Mouse (Mus musculus) forebrain, embryonic 13.5 days (tissue): ENCODE data around the gene Naglu. TPM values are rescaled to one million over a fixed set of nuclear protein-coding genes. Genes with fewer than 3 reads are reported as not detected.

Experiments
- ATAC-seq: fragments of 200-750 bp; cut with Nextera tagmentation; 2 replicates; pipeline ENCODE4 v1.8.0; 2017
- H3K27ac ChIP-seq: fragments of 300-500 bp; sonication (generic); 2 replicates; pipeline ENCODE4 v1.5.1; 2015; ENCODE audit warnings: inconsistent platforms, mild to moderate bottlenecking, moderate library complexity
- H3K27me3 ChIP-seq: fragments of 300-500 bp; sonication (generic); 2 replicates; pipeline ENCODE4 v1.6.1; 2015; ENCODE audit warnings: mild to moderate bottlenecking, inconsistent platforms
- H3K36me3 ChIP-seq: fragments of 300-500 bp; sonication (generic); 2 replicates; pipeline ENCODE4 v1.6.1; 2015; ENCODE audit warnings: mild to moderate bottlenecking, inconsistent platforms; ENCODE audit not compliant: poor library complexity, severe bottlenecking
- H3K4me1 ChIP-seq: fragments of 300-500 bp; sonication (generic); 2 replicates; pipeline ENCODE4 v1.6.1; 2015; ENCODE audit warnings: inconsistent platforms
- H3K4me2 ChIP-seq: fragments of 300-500 bp; sonication (generic); 2 replicates; pipeline ENCODE4 v1.6.1; 2015; ENCODE audit warnings: inconsistent platforms, mild to moderate bottlenecking, moderate library complexity
- H3K4me3 ChIP-seq: fragments of 300-500 bp; sonication (generic); 2 replicates; pipeline ENCODE4 v1.5.1; 2015; ENCODE audit warnings: mild to moderate bottlenecking, inconsistent platforms
- H3K9ac ChIP-seq: fragments of 300-500 bp; sonication (generic); 2 replicates; pipeline ENCODE4 v1.6.1; 2015; ENCODE audit warnings: mild to moderate bottlenecking, inconsistent platforms
- H3K9me3 ChIP-seq: fragments of 300-500 bp; sonication (generic); replicated peaks from 2 replicates; pipeline ENCODE4 v1.6.1; 2016; ENCODE audit warnings: inconsistent platforms
- WGBS: fragments of 180-500 bp; shearing (Covaris S2); methylation state at CpG from one replicate; pipeline ENCODE4 v1.1.7; 2015; 5-methylcytosine and 5-hydroxymethylcytosine counted together
- polyA plus RNA-seq: library from polyadenylated mRNA; unstranded; fragments of >200 nt; fragmentation: Nextera tagmentation; extraction: Ambion mirVana; gene quantifications from 2 replicates; pipeline ENCODE4 v1.2.1, GENCODE M21; 2015

Gene Naglu
- 4.8 and 6.5 TPM in 2 replicates for polyA plus RNA-seq

- ATAC-seq: peak; percentile 91
- Histone ChIP-seq H3K9ac (peak within 1 kb of the TSS; percentile 85), H3K4me3 (peak within 1 kb of the TSS; percentile 70), H3K27ac (peak within 1 kb of the TSS; percentile 15), H3K27me3 (no peaks in the 10 kb centered on the region), H3K36me3 (no peaks in the 10 kb centered on the region), H3K4me1 (peaks cover 24% of the 10 kb centered on the region), H3K4me2 (peak within 1 kb of the TSS; percentile 93), H3K9me3 (no peaks in the 10 kb centered on the region)
- 6% methylated on average over 35 of the region's 35 CpGs for WGBS
Observed at GRCm38 (mm10) chr11:101069391-101070188, at the start of gene Naglu. Gene Naglu, plus strand, starts transcription at chr11:101070012.

- H3K4me3 ChIP-seq: no peak overlapping the region
- H3K27ac ChIP-seq: peak overlapping the region; percentile 40; the same call in 1 of the 2 replicates
- H3K9me3 ChIP-seq: no peaks in the 10 kb centered on the region
- WGBS: 76% methylated on average over 12 of the region's 12 CpGs
- no peaks in the 10 kb centered on the region for H3K4me1 ChIP-seq
- peaks cover 87% of the 10 kb centered on the region for H3K36me3 ChIP-seq
- no peak overlapping the region for H3K9ac ChIP-seq
- no peaks in the 10 kb centered on the region for H3K27me3 ChIP-seq
- ATAC-seq: no peak
- no peak overlapping the region for H3K4me2 ChIP-seq
Observed at GRCm38 (mm10) chr11:101023371-101023770, 46.4 kb upstream of the Naglu start.

GRCm38 (mm10) chr11:101024001-101024400 lies 45.8 kb upstream of the Naglu start:
- H3K27ac ChIP-seq: 0 out of 2 replicates have a peak overlapping the region, but pooled peaks have one; percentile 22
- no peak overlapping the region for H3K4me2 ChIP-seq
- H3K4me3 ChIP-seq: no peak overlapping the region
- H3K9me3 ChIP-seq: no peaks in the 10 kb centered on the region
- ATAC-seq: no peak
- H3K36me3 ChIP-seq: peaks cover 87% of the 10 kb centered on the region
- 87% methylated on average over 4 of the region's 4 CpGs for WGBS
- H3K27me3 ChIP-seq: no peaks in the 10 kb centered on the region
- no peaks in the 10 kb centered on the region for H3K4me1 ChIP-seq
- H3K9ac ChIP-seq: no peak overlapping the region

- ATAC-seq: no peak
- Histone ChIP-seq H3K4me1 (no peaks in the 10 kb centered on the region), H3K9ac (no peak overlapping the region), H3K27me3 (no peaks in the 10 kb centered on the region), H3K27ac (no peak overlapping the region), H3K36me3 (peaks cover 86% of the 10 kb centered on the region), H3K4me3 (no peak overlapping the region), H3K9me3 (no peaks in the 10 kb centered on the region), H3K4me2 (no peak overlapping the region)
- WGBS: 93% methylated on average over 11 of the region's 11 CpGs
Observed at GRCm38 (mm10) chr11:101027121-101027520, 42.7 kb upstream of the Naglu start.

- 79% methylated on average over 8 of the region's 8 CpGs for WGBS
- Histone ChIP-seq H3K36me3 (peaks cover 89% of the 10 kb centered on the region), H3K9ac (no peak overlapping the region)
Observed at GRCm38 (mm10) chr11:101029320-101029719, 40.5 kb upstream of the Naglu start.

GRCm38 (mm10) chr11:101030136-101030807 lies 39.5 kb upstream of the Naglu start:
- Histone ChIP-seq H3K9ac (no peak overlapping the region), H3K4me3 (no peak overlapping the region), H3K36me3 (peaks cover 93% of the 10 kb centered on the region), H3K9me3 (no peaks in the 10 kb centered on the region), H3K4me2 (no peak overlapping the region), H3K27ac (no peak overlapping the region), H3K27me3 (no peaks in the 10 kb centered on the region), H3K4me1 (no peaks in the 10 kb centered on the region)
- ATAC-seq: no peak
- WGBS: 90% methylated on average over 10 of the region's 10 CpGs

More at GRCm38 (mm10) chr11:101029320-101029719, 40.5 kb upstream of the Naglu start:
- ATAC-seq: no peak
- H3K4me1 ChIP-seq: no peaks in the 10 kb centered on the region
- no peaks in the 10 kb centered on the region for H3K9me3 ChIP-seq
- no peak overlapping the region for H3K27ac ChIP-seq
- no peak overlapping the region for H3K4me3 ChIP-seq
- no peak overlapping the region for H3K4me2 ChIP-seq
- H3K27me3 ChIP-seq: no peaks in the 10 kb centered on the region

- peaks cover 93% of the 10 kb centered on the region for H3K36me3 ChIP-seq
- 96% methylated on average over 4 of the region's 4 CpGs for WGBS
- H3K4me2 ChIP-seq: no peak overlapping the region
Observed at GRCm38 (mm10) chr11:101030808-101031156, 39.0 kb upstream of the Naglu start.

GRCm38 (mm10) chr11:101031470-101031869 lies 38.3 kb upstream of the Naglu start:
- no peaks in the 10 kb centered on the region for H3K27me3 ChIP-seq
- no peak overlapping the region for H3K4me3 ChIP-seq
- no peak overlapping the region for H3K27ac ChIP-seq
- no peak for ATAC-seq
- no peaks in the 10 kb centered on the region for H3K9me3 ChIP-seq
- WGBS: 93% methylated on average over 1 of the region's 1 CpGs
- H3K4me2 ChIP-seq: no peak overlapping the region
- H3K9ac ChIP-seq: no peak overlapping the region
- H3K36me3 ChIP-seq: peaks cover 91% of the 10 kb centered on the region
- no peaks in the 10 kb centered on the region for H3K4me1 ChIP-seq

More at GRCm38 (mm10) chr11:101030808-101031156, 39.0 kb upstream of the Naglu start:
- H3K4me3 ChIP-seq: no peak overlapping the region
- ATAC-seq: no peak
- H3K4me1 ChIP-seq: no peaks in the 10 kb centered on the region
- no peaks in the 10 kb centered on the region for H3K9me3 ChIP-seq
- H3K27me3 ChIP-seq: no peaks in the 10 kb centered on the region
- H3K9ac ChIP-seq: no peak overlapping the region
- no peak overlapping the region for H3K27ac ChIP-seq

- H3K27me3 ChIP-seq: no peaks in the 10 kb centered on the region
- peaks cover 93% of the 10 kb centered on the region for H3K36me3 ChIP-seq
- no peaks in the 10 kb centered on the region for H3K4me1 ChIP-seq
- WGBS: 95% methylated on average over 17 of the region's 17 CpGs
- H3K9ac ChIP-seq: no peak overlapping the region
- H3K4me3 ChIP-seq: no peak overlapping the region
- no peak for ATAC-seq
- H3K4me2 ChIP-seq: no peak overlapping the region
- H3K27ac ChIP-seq: no peak overlapping the region
- H3K9me3 ChIP-seq: no peaks in the 10 kb centered on the region
Observed at GRCm38 (mm10) chr11:101033856-101034500, 35.8 kb upstream of the Naglu start.

- Histone ChIP-seq H3K27me3 (no peaks in the 10 kb centered on the region), H3K27ac (no peak overlapping the region), H3K4me3 (no peak overlapping the region), H3K9me3 (no peaks in the 10 kb centered on the region), H3K4me1 (no peaks in the 10 kb centered on the region), H3K4me2 (no peak overlapping the region), H3K9ac (no peak overlapping the region), H3K36me3 (peaks cover 93% of the 10 kb centered on the region)
- no peak for ATAC-seq
- 94% methylated on average over 8 of the region's 8 CpGs for WGBS
Observed at GRCm38 (mm10) chr11:101034614-101035327, 35.0 kb upstream of the Naglu start.

GRCm38 (mm10) chr11:101035328-101035695 lies 34.5 kb upstream of the Naglu start:
- no peak overlapping the region for H3K9ac ChIP-seq
- no peak overlapping the region for H3K4me2 ChIP-seq
- peaks cover 93% of the 10 kb centered on the region for H3K36me3 ChIP-seq
- H3K27ac ChIP-seq: no peak overlapping the region
- H3K4me1 ChIP-seq: no peaks in the 10 kb centered on the region
- H3K27me3 ChIP-seq: no peaks in the 10 kb centered on the region
- ATAC-seq: no peak
- no peak overlapping the region for H3K4me3 ChIP-seq
- no peaks in the 10 kb centered on the region for H3K9me3 ChIP-seq
- 94% methylated on average over 4 of the region's 4 CpGs for WGBS
